Mouse (Mus musculus): ENCODE measurements around the gene Leng9.
"Not testable (repeated sequence)": the region's sequence is repeated elsewhere in the genome, so short reads cannot be mapped to it uniquely, and the experiment has no call there.

Leng9 gene

DNA sequence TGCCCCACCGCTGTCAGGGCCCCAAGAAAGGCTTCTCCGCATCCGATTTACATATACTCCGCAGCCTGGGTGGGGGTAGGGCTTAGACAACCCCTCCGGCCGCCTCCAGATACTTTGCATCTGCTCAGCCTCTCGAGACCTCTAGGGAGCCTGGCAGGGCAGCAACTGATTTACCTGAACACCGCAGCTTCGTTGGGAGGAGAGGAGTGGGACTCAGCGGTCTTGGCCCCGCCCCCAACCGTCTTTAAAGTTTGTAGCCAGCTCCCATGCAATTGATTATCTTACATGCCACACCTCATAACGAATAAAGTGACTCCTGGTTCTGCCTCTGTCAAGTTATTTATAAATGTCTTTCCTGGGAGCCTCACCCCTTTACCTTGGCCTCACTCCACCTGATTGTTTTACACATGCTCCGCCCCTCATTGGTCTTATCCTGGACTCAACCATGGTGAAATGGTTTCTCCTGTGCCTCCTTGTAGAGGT lies at the start of gene Leng9:
Gene Leng9 (minus strand): TSS at position 316 of the 483 bp plus-strand sequence.
- peak; percentile 66 for DNase-seq

DNA sequence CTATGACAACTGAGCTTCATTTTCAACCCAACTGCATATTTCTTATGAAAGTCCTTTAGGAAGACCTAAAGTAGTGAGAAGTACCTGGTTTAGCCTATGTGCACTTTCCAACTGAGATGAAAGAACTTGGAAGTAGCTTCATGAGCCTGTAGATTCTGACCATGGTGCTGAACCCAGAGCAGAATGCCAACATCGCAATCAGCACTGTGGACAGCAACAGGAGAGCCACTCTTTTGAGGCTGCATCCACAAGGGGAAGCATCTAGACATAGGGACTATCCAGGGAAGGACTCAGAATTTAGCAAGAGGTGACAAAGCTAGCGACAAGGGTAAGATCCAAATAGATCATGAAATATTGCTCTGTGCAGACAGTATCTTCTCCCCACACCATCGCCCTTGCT lies 28.3 kb upstream of the Leng9 start:
- DNase-seq, result peak; percentile 18

DNA sequence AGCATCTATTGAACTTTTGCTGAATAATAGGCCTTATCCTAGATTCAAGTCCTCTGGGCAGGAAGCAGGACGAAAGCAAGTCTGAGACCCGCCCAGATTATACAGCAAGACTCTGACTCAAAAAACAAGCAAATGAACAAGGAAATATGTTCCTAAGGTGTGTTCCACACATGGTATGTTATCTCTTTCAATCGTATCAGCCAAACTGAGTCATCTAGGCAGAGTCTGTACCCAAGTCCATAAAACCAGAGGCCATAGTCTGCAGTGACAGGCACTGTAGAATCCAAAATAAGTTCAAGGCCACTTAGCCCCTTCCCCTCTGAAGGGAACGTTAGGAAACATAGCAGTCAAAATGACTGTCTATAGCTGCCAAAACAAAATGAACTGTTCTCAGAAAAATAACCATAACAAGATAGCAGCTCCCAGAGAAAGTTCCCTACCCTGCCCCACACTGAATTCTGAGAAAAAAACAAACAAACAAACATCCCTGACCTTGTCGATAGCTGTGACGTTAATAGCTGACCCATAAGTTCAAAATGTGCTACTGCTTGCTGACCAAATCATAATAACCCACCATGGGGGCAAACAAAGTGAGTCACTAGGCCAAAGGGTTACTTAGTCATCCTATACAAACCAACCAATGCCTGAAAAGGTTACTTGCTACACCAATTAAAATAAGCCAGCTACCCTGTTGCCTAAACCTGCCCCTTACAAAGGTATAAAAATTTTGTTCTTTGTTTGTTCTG lies 20.2 kb upstream of the Leng9 start:
- DNase-seq, result no peak

DNA sequence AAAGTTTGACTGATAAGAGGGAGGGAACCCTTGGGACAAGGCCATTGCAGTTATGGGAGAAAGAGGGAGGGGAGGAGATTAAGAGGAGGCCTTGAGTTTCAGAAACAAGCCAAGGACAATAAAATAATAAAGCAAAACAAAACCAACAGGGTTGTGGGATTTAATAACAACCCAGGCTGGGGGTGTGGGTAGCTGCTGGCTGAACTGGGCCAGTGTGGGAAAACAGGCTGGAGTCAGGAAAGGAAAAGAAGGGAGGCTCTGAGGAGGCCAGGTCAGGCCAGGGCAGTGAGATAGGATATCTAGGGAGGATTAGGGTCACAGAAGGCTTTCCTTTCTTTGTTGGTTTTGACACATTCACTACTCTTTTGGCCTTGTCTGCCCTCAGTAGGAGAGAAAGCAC lies 16.9 kb upstream of the Leng9 start:
- no peak for DNase-seq

DNA sequence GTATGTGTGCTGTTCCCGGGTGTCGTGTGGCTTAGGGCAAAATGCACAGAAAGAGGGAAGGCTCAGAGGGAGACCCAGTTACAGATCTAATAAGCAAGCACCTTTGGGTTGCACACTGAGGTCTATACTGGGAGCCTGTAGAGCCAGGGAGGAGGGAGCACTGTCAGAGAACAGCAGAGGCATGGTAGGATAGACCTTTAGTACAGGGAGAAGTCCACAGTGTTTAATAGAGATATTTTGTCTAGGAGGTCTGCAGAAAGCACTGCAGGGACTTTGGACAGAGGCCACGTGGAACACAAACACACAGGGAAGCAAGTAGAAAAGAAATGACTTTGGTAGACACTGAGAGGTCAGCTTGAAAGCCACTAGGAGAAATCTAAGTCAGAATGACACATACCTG lies 15.1 kb upstream of the Leng9 start:
- DNase-seq, result no peak

DNA sequence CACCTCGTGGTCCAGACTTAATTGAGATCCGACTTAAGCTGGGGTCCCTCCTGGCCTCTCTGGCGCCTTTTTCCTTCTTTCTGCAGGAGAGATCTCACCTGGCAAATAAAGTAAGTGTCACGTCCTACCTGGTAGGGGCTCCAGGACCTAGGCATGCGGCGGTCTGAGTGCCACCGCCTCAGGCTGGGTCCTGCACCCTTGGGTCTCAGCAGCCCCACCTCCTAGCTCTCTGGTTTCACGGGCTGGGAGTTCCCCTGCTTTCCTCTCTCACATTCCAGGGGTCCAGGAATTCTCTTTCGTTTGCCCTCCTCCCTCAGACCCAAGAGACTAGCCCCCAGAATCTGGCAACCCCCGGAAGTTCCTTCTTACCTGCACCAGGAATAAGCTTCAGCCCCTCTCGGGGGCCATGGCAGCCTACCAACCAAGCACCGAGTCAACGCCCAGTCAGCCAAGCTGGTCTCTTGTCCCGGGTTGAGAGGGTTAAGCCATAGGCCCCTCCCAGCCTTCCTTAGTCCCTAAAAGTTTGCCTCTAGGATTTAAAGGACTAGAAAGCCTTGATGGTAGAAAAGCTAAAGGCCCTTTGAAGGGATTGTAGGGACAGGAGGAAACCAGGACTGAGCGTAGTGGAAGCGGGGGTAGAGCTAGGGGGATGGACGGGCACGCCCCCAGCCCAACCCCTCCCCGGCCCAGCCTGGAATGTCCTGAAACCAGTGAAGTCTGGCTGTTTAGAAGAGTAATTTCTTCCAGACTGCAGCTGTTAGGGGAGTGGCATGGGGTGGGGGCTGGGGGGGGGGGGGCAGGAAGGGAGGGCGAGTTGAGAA lies 14.1 kb upstream of the Leng9 start, which contains the start of gene Cdc42ep5:
Gene Cdc42ep5 (minus strand): TSS at position 771 of the 821 bp plus-strand sequence.
- DNase-seq, result no peak

DNA sequence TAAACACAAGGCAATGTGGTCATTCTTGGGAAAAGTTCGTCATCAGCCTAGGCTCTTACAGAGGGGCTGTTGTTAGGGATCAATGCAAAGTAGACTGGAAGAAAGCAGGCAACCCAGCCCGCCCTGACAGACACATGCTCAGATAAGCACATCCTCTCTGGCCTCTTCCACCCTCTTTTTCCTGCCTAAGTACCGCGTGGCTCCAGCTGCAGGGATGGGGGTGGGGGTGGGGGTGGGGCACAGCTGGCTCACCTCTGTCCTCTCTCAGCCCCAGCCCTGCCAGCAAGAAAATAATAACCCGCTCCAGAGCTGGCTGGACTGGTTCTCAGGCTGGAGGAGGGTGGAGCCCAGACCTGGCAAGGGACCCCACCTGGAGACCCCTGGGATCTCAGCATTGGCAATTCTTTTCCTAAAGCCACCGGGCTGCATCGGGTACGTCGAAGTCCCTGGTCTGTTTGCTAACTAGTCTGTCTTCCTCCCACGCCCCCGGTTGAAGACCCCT lies 13.4 kb upstream of the Leng9 start:
- DNase-seq, result no peak

DNA sequence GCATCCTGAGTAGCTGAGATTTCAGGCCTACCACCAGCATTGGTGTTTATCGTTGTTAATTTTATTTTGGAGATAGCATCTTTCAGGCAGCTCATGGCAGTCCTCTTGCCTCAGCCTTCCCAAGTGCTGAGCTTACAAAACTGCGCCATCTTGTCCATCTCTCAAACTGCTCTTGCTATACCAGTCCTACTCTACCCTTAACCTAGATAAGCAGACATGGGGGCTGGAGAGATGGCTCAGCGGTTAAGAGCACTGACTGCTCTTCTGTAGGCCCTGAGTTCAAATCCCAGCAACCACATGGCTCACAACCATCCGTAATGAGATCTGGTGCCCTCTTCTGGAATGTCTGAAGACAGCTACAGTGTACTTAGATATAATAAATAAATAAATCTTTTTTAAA lies 11.4 kb upstream of the Leng9 start:
- DNase-seq, result not testable (repeated sequence)

DNA sequence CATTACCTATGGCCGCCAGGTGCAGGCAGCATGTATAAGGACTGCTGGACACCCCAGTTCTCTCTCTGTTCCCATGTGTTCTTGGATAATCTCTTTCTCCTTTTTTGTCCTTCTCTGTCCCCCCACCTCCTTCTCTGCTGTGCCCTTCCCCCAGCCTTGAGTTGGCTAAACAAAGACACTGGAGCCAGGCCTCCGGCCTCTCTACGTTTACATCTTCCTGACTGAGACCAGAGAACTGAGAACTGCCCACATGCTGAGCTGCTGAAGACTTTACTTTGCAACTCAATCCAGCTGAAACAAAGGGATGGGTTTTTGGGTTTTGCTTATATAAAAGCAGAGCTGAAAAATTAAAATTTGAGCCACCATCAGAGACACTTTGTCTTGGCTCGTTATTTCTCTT lies 4.8 kb upstream of the Leng9 start:
- no peak for DNase-seq

DNA sequence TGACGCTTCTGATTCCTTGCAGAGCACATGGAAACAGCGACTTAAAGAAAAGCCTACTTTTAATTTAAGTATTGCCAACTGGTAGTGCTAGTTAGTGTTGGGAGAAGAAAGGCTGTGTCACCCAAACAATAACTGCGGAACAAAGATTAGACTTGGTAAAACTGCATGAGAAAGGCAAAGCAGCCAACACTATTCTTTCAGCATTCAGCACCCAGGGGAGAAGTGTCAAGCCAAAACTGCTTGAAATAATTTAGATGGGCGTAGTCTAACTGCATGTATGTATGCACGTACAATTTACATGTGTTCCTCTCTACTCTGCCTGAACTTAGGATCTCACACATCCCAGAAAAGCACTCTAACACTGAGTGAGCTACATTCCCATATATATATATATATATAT lies 4.2 kb upstream of the Leng9 start:
- no peak for DNase-seq

DNA sequence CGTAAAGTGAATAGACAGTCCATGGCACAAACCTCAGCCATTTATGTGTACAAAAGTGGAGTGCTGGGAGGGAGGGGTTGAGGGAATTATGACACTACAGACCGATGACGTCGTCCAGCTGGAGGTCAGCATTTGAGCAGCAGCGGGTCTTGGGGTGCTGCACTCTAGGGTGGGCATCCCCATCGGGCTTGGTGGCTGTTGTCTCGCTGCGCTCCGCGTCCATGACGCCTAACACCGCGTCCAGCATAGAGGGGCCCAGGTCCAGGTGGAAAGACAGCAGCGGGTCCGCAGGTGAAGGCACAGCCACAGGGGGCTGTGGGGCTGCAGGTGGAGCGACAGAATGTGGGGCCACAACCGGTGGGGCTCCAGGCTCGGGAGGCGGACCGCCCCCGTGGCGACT lies 1.1 kb upstream of the Leng9 start:
- no peak for DNase-seq

DNA sequence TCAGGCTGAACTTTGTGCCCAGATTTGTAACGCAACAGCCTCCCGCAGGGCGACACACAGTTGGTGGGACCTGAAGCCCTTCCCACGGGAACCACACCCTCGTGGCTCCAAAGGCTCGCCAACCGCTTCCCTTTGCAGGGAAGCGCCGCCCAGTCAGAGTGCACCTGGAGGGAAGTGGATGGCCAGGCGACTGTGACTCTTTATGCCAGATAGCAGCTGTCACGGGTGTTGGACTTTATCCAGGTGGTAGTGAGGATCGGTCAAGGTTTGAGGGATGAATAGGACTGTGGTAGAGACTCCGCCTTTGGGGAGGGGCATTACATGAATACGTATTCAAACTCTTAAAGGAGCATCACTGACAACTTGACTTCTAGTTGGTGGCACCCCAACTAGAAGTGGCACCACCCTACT lies 642 bp upstream of the Leng9 start:
- no peak for DNase-seq

DNA sequence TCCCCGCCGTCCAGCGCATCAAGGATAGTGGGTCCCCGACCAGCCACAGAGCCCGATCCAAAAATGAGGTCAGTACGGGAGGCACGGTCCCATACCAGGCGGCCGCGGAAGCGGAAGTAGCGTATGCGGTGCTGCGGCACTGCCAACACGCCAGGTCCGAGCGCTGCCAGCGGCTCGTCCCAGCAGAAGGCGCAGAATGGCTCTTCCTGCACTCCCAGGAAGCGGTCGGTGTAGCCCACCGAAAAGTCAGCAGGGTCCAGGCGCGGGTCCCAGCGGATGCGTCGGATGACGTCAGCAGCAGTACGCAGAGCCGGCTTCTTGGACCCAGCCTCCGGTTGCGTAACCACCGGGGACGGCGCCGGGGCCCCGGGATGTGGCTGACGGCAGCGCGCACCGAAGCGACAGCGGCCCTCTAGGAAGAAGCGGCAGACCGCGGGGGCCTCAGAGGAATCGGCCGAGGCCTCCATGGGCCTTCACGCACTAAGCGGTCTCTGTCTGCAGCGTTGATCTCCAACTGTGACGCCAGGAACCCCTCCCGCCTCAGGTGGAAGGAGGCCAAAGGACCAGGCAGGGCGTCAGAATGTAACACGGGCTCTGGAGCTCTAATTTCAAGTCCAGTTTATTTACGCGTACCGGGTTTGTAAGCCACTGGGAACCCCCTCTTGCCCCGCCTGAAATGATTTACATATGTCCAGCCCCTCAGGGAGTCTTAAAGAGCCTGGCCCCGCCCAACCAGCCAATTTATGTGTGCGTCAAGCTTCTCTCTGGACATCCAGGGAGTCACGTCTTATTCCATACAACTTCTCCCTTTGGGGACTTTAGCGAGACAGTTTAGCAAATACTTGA lies 742 bp downstream of the Leng9 start:
- peak; percentile 79 for DNase-seq

DNA sequence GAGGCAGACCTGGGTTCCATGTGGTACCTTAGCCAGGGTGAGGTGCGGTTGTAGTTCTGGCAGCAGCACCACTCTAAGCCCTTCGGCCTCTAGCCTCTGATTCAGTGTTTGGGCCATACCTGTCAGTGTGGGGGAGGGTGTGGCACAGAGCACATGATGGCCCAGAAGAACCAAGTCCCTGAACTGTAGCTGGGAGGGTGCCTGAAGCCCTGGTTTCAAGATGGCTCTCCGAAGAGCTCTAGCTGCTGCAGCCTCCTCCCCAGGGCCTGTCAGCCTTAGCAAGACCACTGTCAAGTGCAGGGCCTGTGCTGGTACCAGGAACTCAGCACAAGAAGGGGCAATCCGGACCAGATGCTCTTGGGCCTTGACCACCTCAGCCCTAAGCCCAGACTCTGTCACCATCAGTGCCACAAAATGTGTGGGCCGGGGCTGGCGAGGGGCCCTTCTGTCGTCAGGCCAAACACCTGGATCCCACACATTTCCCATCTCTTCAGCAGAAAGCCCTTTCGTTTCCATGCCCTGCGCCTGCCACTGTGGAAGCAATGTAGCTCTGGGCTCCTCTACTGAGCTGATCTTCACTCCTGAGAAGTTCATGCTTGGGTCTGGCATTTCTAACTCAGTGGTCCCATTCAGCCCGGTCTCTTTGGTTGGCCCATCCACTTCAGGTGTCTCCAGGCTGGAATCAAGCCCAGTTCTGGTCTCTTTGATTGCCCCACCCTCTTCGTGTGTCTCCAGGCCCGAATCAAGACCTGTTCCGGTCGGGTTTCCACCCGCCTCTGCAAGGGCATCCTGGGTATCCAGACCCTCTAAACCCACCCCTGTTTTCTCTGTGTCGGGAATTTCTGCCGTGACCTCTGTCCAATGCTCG lies 1.6 kb downstream of the Leng9 start:
- DNase-seq, result no peak

DNA sequence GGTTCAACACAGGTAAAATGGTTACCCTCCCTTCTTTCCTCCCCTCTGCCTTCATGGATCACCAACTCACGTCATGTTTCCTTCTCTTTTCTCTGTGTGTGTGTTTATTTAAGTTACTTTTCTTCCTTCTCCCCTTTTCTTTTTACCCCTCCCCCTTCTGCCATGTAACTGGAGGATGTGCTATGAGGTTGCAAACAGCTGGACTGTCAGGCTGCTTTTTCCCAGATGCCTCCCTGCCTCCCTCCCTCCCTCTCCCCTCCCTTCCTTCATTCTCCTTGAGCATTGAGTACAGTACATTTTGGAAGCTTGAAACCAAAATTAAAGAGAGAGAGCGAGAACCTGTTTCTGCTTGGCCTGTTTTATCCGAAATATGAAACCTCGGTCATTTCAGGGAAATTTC lies 2.3 kb downstream of the Leng9 start:
- DNase-seq, result no peak

DNA sequence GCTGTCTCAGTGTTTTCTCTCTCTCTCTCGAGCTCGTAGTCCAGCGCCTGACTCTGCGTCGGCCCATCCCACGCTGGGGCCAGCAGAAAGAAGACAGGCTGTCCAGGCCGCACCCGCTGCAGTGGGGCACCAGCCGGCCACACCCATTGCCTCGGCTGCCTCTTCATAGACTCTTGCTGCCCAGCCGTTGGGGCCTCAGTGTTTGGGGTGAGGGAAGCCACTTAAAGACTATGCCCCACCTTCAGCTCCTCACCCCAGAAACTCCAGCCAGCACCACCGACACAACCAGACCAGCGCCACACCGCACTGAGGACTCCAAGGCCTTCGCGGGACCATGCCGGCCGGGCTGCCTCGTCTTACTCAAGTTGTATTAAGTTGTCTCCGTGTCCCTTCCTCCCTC lies 2.8 kb downstream of the Leng9 start:
- peak; percentile 32 for DNase-seq

DNA sequence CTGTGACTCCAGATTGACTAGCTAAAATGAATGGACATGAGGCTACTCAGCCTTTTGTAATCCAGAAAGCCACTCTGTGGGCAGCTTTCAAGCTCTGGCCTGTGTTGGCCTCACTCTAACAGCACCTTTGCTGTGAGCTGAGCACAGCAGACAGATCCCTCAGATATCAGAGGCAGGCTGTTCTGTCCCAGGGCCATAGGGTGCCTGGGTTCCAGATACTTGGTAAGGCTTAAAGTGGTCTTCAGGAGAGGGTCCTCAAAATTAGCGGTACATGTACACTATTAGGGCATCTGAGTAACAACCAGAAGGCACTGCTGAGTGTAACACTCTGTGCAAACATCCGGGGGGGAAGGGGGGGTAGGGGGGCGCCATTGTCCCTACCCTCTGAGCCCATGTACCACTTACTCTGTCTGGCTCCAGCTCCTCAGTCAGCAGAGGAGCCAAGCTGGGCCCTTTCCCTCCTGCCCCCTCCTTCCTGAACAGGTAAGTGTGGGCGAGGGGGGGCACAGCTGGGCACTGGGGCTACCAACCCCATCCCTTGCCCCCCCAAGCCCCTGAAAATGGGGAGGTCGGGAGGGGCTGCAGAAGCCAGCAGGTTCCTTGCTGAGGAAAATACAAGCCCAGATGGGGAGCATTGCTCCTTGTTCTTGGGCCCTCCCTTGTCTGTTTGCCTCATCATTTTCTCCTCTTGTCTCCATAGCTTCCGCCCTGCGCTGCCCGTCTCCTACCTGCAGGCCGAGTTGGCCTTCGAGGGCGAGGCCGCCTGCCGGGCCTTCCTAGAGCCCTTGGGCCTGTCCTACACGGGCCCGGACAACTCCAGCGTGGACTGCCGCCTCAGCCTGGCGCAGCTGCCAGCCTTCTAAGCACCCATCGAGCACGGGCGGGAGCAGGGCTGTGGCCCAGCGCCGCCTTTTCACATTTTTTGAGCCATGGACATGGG lies 3.7 kb downstream of the Leng9 start:
- DNase-seq, result no peak

DNA sequence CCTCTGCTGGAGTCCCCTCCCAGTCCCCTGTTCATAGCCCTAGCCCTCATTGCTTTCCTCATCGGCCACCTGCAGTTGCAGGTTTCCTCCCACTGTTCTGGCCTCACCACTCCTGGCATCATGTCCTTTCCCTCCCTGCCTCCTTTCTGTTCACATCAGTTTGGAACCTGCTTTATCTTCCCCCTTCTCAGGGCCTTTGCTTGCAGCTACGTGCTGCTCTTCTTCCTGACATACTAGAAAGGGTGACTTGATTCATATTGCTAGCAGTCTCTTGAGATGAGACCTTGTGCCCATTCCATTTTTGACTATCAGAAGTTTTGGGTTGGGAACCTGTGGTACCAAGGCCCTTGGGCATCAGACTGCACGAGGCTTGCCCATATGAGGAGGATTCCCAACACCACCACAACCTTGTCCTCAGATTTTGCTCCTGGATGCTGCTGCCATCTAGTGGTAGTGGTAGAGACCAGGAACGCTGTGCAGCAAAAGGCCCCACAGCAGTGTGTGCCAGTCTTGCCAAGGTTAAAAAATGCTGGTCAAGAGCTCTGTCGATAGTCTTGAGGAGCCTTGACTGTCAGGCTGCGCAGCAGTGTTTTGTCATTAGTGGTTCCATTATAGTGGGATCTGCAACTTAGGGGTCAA lies 4.5 kb downstream of the Leng9 start:
- peak; percentile 71 for DNase-seq

DNA sequence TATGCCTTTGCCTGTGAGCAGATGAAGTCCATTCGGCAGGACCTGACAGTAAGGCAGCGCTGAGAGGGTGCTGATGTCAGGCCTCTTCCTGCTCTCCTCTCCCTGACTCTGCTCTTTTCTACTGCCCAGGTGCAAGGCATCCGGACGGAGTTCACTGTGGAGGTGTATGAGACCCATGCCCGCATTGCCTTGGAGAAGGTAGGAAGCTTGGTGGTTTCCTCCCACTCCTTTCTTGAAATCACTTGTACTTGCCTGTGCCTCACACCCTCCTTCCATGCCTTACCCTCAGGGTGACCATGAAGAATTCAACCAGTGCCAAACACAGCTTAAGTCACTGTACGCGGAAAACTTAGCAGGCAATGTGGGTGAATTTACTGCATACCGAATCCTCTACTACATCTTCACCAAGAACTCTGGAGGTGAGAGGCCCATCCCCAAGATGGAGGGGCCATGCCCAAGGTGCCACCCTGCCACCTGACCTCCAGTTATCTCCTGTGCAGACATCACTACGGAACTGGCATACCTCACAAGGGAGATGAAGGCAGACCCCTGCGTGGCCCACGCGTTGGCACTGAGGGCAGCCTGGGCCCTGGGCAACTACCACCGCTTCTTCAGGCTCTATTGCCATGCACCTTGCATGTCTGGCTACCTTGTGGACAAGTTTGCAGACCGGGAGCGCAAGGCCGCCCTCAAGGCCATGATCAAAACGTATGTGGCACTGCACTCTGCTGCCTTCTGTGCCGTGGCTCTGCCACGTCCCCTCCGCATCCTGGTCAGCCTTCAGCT lies 5.2 kb downstream of the Leng9 start:
- no peak for DNase-seq
